Mouse (Mus musculus) CH12.LX (cell line): ENCODE results near the gene Phgr1.

Source experiments
- CHD2 ChIP-seq: IDR thresholded peaks from 2 replicates; pipeline ENCODE4 v1.6.1; 2011; ENCODE audit warnings: low read length, improper control_type of control experiment
- CTCF ChIP-seq, 2 experiments: IDR thresholded peaks in 1 of 2; conservative IDR thresholded peaks in 1 of 2; 2 replicates each; pipeline ENCODE4 v1.5.1; 2011 to 2012; ENCODE audit warnings: low read depth in 2 of 2, low read length in 2 of 2, improper control_type of control experiment in 1 of 2, inconsistent platforms in 1 of 2, mild to moderate bottlenecking in 1 of 2, moderate library complexity in 1 of 2
- KAT2A ChIP-seq: IDR thresholded peaks from 2 replicates; pipeline ENCODE4 v1.6.1; 2012; ENCODE audit warnings: low read length, improper control_type of control experiment, inconsistent platforms; ENCODE audit not compliant: insufficient replicate concordance
- MAX ChIP-seq: IDR thresholded peaks from 2 replicates; pipeline ENCODE4 v1.6.1; 2011; ENCODE audit warnings: low read length, improper control_type of control experiment
- MYC ChIP-seq: IDR thresholded peaks from 2 replicates; pipeline ENCODE4 v1.6.1; 2011; ENCODE audit warnings: low read depth, mild to moderate bottlenecking, improper control_type of control experiment, low read length
- NELFE ChIP-seq: IDR thresholded peaks from 2 replicates; pipeline ENCODE4 v1.6.1; 2011; ENCODE audit warnings: low read depth, low read length, improper control_type of control experiment
- POLR2A ChIP-seq: IDR thresholded peaks from 2 replicates; pipeline ENCODE4 v1.6.1; 2011; ENCODE audit warnings: low read depth, mild to moderate bottlenecking, improper control_type of control experiment, low read length
- UBTF ChIP-seq: IDR thresholded peaks from 2 replicates; pipeline ENCODE4 v1.6.1; 2012; ENCODE audit warnings: low read depth, mild to moderate bottlenecking, inconsistent platforms, low read length, improper control_type of control experiment, moderate library complexity
- USF2 ChIP-seq: conservative IDR thresholded peaks from 2 replicates; pipeline ENCODE4 v1.6.1; 2011; ENCODE audit warnings: low read depth, low read length, improper control_type of control experiment
- ZC3H11A ChIP-seq: IDR thresholded peaks from 2 replicates; pipeline ENCODE4 v1.6.1; 2012; ENCODE audit warnings: low read depth, mild to moderate bottlenecking, inconsistent platforms, low read length, improper control_type of control experiment
- ZMIZ1 ChIP-seq: IDR thresholded peaks from 2 replicates; pipeline ENCODE4 v1.6.1; 2012; ENCODE audit warnings: low read depth, mild to moderate bottlenecking, inconsistent platforms, low read length, improper control_type of control experiment

- TF ChIP-seq CTCF (conservative IDR thresholded peaks at IDR 0.05 in 1 of 2, IDR thresholded peaks at IDR 0.05 in 1 of 2; ENCODE audit: low read depth in 2 of 2, low read length in 2 of 2) = peak in 1 of 2 experiments; percentile 44; a peak in 2 of 4 replicates
- no peak for TF ChIP-seq MAX
- no peak for TF ChIP-seq MYC
- no peak for TF ChIP-seq ZMIZ1
- no peak for TF ChIP-seq USF2
- TF ChIP-seq KAT2A = no peak
- no peak for TF ChIP-seq POLR2A
- TF ChIP-seq CHD2 = no peak
- TF ChIP-seq ZC3H11A = no peak
- no peak for TF ChIP-seq UBTF
- TF ChIP-seq NELFE = no peak
These were observed 11.2 kb upstream of the Phgr1 start for GRCm38 (mm10) chr2:118761358-118761757.
